Mouse (Mus musculus): ENCODE data around the gene Fam71a. TPM values are rescaled to one million over a fixed set of nuclear protein-coding genes. Genes with fewer than 3 reads are reported as not detected.

Fam71a gene
- polyA plus RNA-seq, 1 experiment from 2014 or later, result not detected

DNA sequence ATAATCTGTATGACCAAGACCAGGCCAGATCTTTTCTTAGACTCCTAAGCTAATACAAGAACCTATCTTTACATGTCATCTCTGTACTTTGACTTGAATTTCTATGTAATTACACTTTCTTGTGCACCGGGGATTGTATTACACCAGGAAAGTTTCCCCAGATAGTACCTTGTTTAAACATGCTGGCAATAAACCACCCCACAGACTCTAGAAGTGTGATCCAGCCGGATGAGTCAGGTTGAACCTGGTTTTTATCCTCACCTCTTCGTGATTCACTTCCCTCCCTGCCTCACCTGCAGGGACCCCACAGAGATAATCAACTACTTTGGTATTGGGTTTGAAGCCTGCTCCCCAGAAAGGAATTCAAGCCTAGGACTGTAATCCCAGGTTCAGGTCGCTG lies 29.2 kb downstream of the Fam71a start:
- 50% methylated on average over 4 of the region's 4 CpGs for WGBS
- Histone ChIP-seq H3K27me3 (replicated peaks) (no peaks in the 10 kb centered on the region), H3K36me3 (no peaks in the 10 kb centered on the region)

GRCm38 (mm10) chr1:191132934-191133333 lies 31.7 kb downstream of the Fam71a start:
- Histone ChIP-seq H3K4me1 (no peaks in the 10 kb centered on the region), H3K27ac (no peak overlapping the region), H3K9ac (no peak overlapping the region), H3K4me3 (no peak overlapping the region), H3K27me3 (replicated peaks) (no peaks in the 10 kb centered on the region), H3K9me3 (peaks cover 4% of the 10 kb centered on the region; the same call in 1 of the 2 replicates), H3K36me3 (no peaks in the 10 kb centered on the region), H3K4me2 (replicated peaks) (no peak overlapping the region)
- ATAC-seq (ENCODE audit: low FRiP score, low read depth), result no peak
- 83% methylated on average over 5 of the region's 5 CpGs for WGBS

More for the DNA sequence above, 29.2 kb downstream of the Fam71a start:
- no peaks in the 10 kb centered on the region for H3K4me1 ChIP-seq
- H3K4me2 ChIP-seq (replicated peaks), result no peak overlapping the region
- H3K9me3 ChIP-seq, result no peaks in the 10 kb centered on the region
- H3K27ac ChIP-seq, result no peak overlapping the region
- no peak overlapping the region for H3K9ac ChIP-seq
- no peak overlapping the region for H3K4me3 ChIP-seq
- ATAC-seq (ENCODE audit: low FRiP score, low read depth), result no peak

- 77% methylated on average over 5 of the region's 5 CpGs for WGBS
- peaks cover 4% of the 10 kb centered on the region; the same call in 1 of the 2 replicates for H3K9me3 ChIP-seq
- no peaks in the 10 kb centered on the region for H3K4me1 ChIP-seq
- no peaks in the 10 kb centered on the region for H3K27me3 ChIP-seq (replicated peaks)
- no peak overlapping the region for H3K4me2 ChIP-seq (replicated peaks)
- H3K36me3 ChIP-seq, result no peaks in the 10 kb centered on the region
- H3K9ac ChIP-seq, result no peak overlapping the region
- no peak overlapping the region for H3K27ac ChIP-seq
- no peak for ATAC-seq (ENCODE audit: low FRiP score, low read depth)
- no peak overlapping the region for H3K4me3 ChIP-seq
These were observed 32.4 kb downstream of the Fam71a start for GRCm38 (mm10) chr1:191132240-191132639.

- peaks cover 4% of the 10 kb centered on the region; the same call in 1 of the 2 replicates for H3K9me3 ChIP-seq
- ATAC-seq (ENCODE audit: low FRiP score, low read depth), result no peak
- WGBS, result 85% methylated on average over 2 of the region's 2 CpGs
- H3K4me1 ChIP-seq, result no peaks in the 10 kb centered on the region
- no peak overlapping the region for H3K4me3 ChIP-seq
- H3K27me3 ChIP-seq (replicated peaks), result no peaks in the 10 kb centered on the region
- H3K27ac ChIP-seq, result no peak overlapping the region
- H3K4me2 ChIP-seq (replicated peaks), result no peak overlapping the region
- H3K36me3 ChIP-seq, result no peaks in the 10 kb centered on the region
- H3K9ac ChIP-seq, result no peak overlapping the region
These were observed 32.9 kb downstream of the Fam71a start for GRCm38 (mm10) chr1:191131692-191132091.

DNA sequence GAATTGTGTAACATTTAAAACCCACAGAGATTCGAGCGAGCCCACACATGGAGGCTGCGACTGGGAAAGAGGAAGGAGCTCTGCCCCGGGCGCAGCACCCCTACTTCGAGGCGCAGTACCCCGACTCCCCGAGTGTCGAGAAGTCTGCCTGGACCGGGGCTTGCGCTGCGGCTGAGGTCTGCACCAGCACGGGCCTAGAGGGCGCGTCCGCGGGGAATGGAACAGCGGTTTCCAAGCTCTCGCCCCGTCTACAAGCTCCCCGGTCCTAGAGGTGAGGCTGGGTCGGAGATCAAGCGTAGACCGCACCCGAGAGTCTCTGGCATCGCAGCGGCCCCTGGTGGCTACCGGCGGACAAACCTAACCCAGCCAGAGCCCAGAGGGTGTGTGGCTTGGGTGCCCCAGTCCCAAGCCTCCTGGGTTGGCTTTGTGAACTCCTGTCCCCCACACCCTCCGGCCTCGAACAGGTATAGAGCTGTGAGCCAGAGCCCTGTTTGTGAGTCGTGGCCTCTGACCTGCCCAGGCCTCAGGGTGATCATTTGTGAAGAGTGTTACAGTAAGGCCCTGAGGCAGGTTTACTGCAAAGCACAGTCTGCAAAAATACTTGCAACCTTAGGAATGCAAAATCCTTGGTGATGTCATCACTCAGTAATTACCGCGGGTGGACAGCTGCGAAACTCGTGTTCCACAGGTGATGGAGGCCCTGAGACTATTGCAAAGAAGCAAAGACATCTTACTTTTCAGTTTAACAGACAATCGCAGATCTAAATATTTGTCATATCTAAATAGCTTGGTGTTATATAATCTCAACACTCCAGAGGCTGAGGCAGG lies 38.6 kb downstream of the Fam71a start:
- H3K4me3 ChIP-seq, result peak overlapping the region; percentile 24; the same call in 1 of the 2 replicates
- 0 out of 2 replicates have a peak overlapping the region, but pooled peaks have one; percentile 17 for H3K9ac ChIP-seq
- H3K4me2 ChIP-seq (replicated peaks), result peak overlapping the region; percentile 58
- no peaks in the 10 kb centered on the region for H3K4me1 ChIP-seq
- no peaks in the 10 kb centered on the region for H3K36me3 ChIP-seq
- H3K27me3 ChIP-seq (replicated peaks), result peaks cover 12% of the 10 kb centered on the region
- H3K27ac ChIP-seq, result no peak overlapping the region
- 16% methylated on average over 38 of the region's 38 CpGs for WGBS
- peaks cover 4% of the 10 kb centered on the region; the same call in 1 of the 2 replicates for H3K9me3 ChIP-seq
- peak; percentile 72 for ATAC-seq (ENCODE audit: low FRiP score, low read depth)

DNA sequence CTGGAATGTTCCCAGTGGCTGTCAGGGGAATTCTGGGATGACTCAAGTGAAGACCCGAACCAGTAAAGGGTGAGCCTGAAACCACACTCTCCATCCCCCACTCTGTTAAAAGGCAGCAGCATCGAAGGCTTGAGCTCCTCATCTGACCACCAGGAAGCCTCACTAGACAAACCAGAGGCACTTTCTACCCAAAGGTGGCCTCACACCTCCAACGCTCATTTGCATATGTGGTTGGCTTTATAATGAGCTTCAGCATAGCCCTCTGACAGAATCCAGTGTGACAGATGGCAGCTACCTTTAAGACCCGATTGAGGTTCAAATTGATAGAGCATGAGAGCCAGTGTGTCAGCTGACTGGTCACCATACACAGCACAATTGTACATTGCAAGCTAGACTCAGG lies 40.3 kb downstream of the Fam71a start:
- no peak overlapping the region for H3K9ac ChIP-seq
- no peak overlapping the region for H3K27ac ChIP-seq
- H3K27me3 ChIP-seq (replicated peaks), result peaks cover 12% of the 10 kb centered on the region
- no peak for ATAC-seq (ENCODE audit: low FRiP score, low read depth)
- H3K4me3 ChIP-seq, result no peak overlapping the region
- no peaks in the 10 kb centered on the region for H3K36me3 ChIP-seq
- no peak overlapping the region for H3K4me2 ChIP-seq (replicated peaks)
- no peaks in the 10 kb centered on the region for H3K4me1 ChIP-seq
- H3K9me3 ChIP-seq, result no peaks in the 10 kb centered on the region
- 70% methylated on average over 4 of the region's 4 CpGs for WGBS

GRCm38 (mm10) chr1:191123696-191124095 lies 40.9 kb downstream of the Fam71a start:
- Histone ChIP-seq H3K27me3 (replicated peaks) (peaks cover 12% of the 10 kb centered on the region), H3K4me2 (replicated peaks) (no peak overlapping the region), H3K9me3 (no peaks in the 10 kb centered on the region), H3K36me3 (no peaks in the 10 kb centered on the region), H3K27ac (no peak overlapping the region), H3K9ac (no peak overlapping the region), H3K4me1 (no peaks in the 10 kb centered on the region), H3K4me3 (no peak overlapping the region)
- no peak for ATAC-seq (ENCODE audit: low FRiP score, low read depth)
- WGBS, result 74% methylated on average over 2 of the region's 2 CpGs

DNA sequence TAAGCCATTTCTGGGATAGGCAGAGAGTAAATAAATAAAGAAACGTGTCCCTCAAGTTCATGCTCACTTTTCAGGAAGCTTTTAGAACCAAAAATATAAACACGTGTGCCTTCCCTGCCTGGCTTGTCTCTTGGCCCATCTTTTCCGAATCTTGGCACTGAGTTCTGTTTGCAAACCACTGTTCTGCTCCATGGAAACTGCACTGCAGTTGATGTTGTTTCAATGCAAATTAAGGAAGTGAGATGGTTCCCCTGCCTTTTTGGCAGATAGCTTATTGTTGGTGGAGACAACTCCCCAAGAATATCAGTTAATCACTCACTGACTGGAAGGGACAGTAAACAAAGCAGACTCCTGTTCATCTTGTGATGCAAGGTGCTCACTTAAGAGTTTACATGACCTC lies 41.9 kb downstream of the Fam71a start:
- 77% methylated on average over 3 of the region's 3 CpGs for WGBS
- Histone ChIP-seq H3K36me3 (no peaks in the 10 kb centered on the region), H3K4me1 (no peaks in the 10 kb centered on the region), H3K4me3 (no peak overlapping the region), H3K9me3 (no peaks in the 10 kb centered on the region), H3K9ac (no peak overlapping the region), H3K27me3 (replicated peaks) (peaks cover 12% of the 10 kb centered on the region), H3K27ac (no peak overlapping the region), H3K4me2 (replicated peaks) (no peak overlapping the region)
- no peak for ATAC-seq (ENCODE audit: low FRiP score, low read depth)

DNA sequence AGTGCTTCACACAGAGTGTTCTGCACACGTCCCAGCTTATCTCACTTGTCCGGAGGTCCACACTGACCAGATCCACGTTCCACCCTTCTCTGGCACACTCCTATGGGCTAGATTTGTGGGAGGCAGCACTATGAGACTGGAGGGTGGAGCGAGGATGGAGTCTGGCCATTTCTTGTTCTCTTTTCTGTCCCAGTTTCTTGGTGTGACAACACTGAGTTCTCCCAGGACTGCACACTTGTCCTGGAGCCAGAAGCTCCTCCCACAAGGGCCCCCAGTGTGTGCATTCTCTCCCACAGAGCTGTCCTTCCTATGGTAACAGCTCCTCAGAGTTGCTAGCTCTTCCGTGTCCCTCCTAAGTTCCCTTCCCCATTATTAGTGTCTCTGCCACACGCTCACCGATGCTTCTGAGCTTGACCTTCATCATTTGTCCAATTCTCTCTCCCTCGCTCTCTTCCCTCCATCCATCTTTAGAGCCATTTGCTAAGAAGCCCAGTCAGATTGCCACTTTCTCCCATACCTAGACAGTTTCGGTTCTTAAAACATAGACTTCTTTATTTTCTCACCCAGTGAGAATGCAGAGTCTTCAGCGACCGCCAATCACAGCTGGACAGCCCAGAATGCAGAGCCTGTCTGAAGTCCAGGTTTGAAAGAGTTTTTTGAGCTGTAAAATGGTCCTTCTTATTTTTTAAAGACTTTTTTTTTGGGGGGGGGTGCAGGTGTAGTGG lies 48.9 kb downstream of the Fam71a start:
- ATAC-seq (ENCODE audit: low FRiP score, low read depth), result no peak
- WGBS, result 76% methylated on average over 11 of the region's 11 CpGs
- H3K4me1 ChIP-seq, result no peaks in the 10 kb centered on the region
- no peaks in the 10 kb centered on the region for H3K9me3 ChIP-seq
- H3K36me3 ChIP-seq, result no peaks in the 10 kb centered on the region
- H3K4me2 ChIP-seq (replicated peaks), result no peak overlapping the region
- no peak overlapping the region for H3K4me3 ChIP-seq
- no peaks in the 10 kb centered on the region for H3K27me3 ChIP-seq (replicated peaks)
- H3K9ac ChIP-seq, result no peak overlapping the region
- H3K27ac ChIP-seq, result no peak overlapping the region

DNA sequence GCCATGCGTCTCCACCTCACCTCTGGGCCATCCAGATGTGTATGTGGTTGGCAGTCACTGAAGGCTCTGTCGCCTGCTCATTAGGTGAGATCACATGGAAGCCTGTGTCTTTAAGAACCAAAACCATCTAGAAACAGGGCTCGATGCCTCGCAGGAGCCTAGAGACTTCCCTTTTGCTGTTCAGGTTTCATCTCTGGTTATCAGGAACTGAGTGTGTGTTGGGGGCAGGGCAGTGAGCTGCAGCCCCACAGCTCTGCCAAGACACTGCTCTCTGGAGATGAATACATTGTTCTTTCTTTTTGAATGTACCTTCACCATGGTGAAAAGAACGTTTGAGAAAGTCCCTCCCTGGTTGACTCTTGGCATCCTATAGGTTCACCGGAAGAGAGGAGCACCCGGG lies 49.7 kb downstream of the Fam71a start:
- no peak for ATAC-seq (ENCODE audit: low FRiP score, low read depth)
- Histone ChIP-seq H3K27me3 (replicated peaks) (no peaks in the 10 kb centered on the region), H3K27ac (no peak overlapping the region), H3K4me3 (no peak overlapping the region), H3K36me3 (no peaks in the 10 kb centered on the region), H3K9ac (no peak overlapping the region), H3K9me3 (no peaks in the 10 kb centered on the region), H3K4me1 (no peaks in the 10 kb centered on the region), H3K4me2 (replicated peaks) (no peak overlapping the region)
- 85% methylated on average over 7 of the region's 7 CpGs for WGBS
